Mouse (Mus musculus) liver, adult 2 months (tissue): Measurements from ENCODE around the gene Gpatch8.

Experiments used
- CTCF ChIP-seq: fragments of 200-500 bp; IDR thresholded peaks from 2 replicates; pipeline ENCODE4 v1.5.1; 2011; ENCODE audit warnings: low read depth, low read length, control low read depth
- POLR2A ChIP-seq: fragments of 200-500 bp; IDR thresholded peaks from 2 replicates; pipeline ENCODE4 v1.6.1; 2011; ENCODE audit warnings: low read length, control low read depth; ENCODE audit not compliant: insufficient read depth; ENCODE audit errors: extremely low read depth

- TF ChIP-seq POLR2A (no peak), CTCF (no peak)
Observed at GRCm38 (mm10) chr11:102556716-102557074, 503 bp upstream of the Gpatch8 start.
